Mouse (Mus musculus): Measurements from ENCODE around the gene Mtmr4. TPM values are rescaled to one million over a fixed set of nuclear protein-coding genes. Genes with fewer than 3 reads are reported as not detected.

Gene Mtmr4
- polyA plus RNA-seq, 1 experiment from 2014 or later, result 9.4 TPM

GRCm38 (mm10) chr11:87573751-87574150, 18.2 kb upstream of the Mtmr4 start:
- Histone ChIP-seq H3K27ac (replicated peaks) (no peak overlapping the region), H3K4me2 (replicated peaks; ENCODE audit: low read depth) (no peak overlapping the region), H3K36me3 (ENCODE audit: control insufficient read depth, insufficient read depth, low read length) (no peaks in the 10 kb centered on the region), H3K4me1 (replicated peaks; ENCODE audit: control insufficient read depth, insufficient read depth) (peaks cover 3% of the 10 kb centered on the region; the same call in 1 of the 2 replicates), H3K9me3 (ENCODE audit: control insufficient read depth, low read length) (no peaks in the 10 kb centered on the region), H3K27me3 (ENCODE audit: control insufficient read depth, insufficient read depth, low read length) (no peaks in the 10 kb centered on the region), H3K9ac (ENCODE audit: low read length) (no peak overlapping the region), H3K4me3 (ENCODE audit: low read depth, low read length) (no peak overlapping the region)
- DNase-seq (ENCODE audit: low spot score) (no peak), ATAC-seq (ENCODE audit: low FRiP score, low TSS enrichment) (no peak)
- 74% methylated on average over 7 of the region's 7 CpGs for WGBS
- TF ChIP-seq CTCF (IDR thresholded peaks at IDR 0.05; ENCODE audit: low read depth) (no peak), EP300 (optimal IDR thresholded peaks at IDR 0.05) (no peak)

GRCm38 (mm10) chr11:87574520-87575180, 17.3 kb upstream of the Mtmr4 start:
- WGBS, result 54% methylated on average over 21 of the region's 21 CpGs
- H3K4me2 ChIP-seq (replicated peaks; ENCODE audit: low read depth), result no peak overlapping the region
- no peak overlapping the region for H3K27ac ChIP-seq (replicated peaks)
- ATAC-seq (ENCODE audit: low FRiP score, low TSS enrichment), result no peak
- H3K9ac ChIP-seq (ENCODE audit: low read length), result no peak overlapping the region
- TF ChIP-seq CTCF (IDR thresholded peaks at IDR 0.05; ENCODE audit: low read depth) (no peak), EP300 (optimal IDR thresholded peaks at IDR 0.05) (no peak)
- DNase-seq (ENCODE audit: low spot score), result no peak
- peaks cover 3% of the 10 kb centered on the region; the same call in 1 of the 2 replicates for H3K4me1 ChIP-seq (replicated peaks; ENCODE audit: control insufficient read depth, insufficient read depth)
- H3K9me3 ChIP-seq (ENCODE audit: control insufficient read depth, low read length), result no peaks in the 10 kb centered on the region
- H3K36me3 ChIP-seq (ENCODE audit: control insufficient read depth, insufficient read depth, low read length), result no peaks in the 10 kb centered on the region
- no peaks in the 10 kb centered on the region for H3K27me3 ChIP-seq (ENCODE audit: control insufficient read depth, insufficient read depth, low read length)
- H3K4me3 ChIP-seq (ENCODE audit: low read depth, low read length), result no peak overlapping the region

DNA sequence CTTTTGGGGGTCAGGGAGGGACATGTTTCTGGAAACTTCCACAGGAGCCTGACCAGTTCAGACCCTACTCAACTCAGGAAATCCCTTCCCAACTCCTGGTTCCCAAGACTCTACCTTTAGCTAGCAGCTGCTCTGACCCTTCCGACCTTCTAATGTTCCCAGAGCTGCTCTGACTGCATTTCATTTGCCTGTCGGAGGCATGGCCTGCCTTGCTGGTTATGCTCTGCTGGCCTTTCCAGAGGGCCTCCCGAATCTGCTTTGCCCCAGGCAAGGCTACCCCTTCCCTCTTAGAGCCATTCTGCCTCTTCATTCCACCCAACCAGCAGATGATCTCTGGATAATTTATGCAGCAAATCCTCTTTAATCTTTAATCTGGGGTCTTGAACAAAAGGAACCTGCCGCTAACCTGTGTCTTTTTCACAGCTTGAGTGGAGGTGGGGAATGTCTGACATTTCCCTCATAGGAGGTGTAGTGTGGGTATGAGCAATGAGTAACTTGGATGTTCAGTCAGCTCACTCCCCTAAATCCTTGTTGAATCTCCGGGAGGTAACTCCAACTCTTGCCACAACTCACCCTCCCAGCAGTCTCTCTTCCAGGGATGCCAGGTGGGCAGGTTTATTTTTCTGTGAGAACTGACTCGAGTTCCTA, 14.2 kb upstream of the Mtmr4 start:
- no peak for TF ChIP-seq EP300 (optimal IDR thresholded peaks at IDR 0.05)
- no peak for TF ChIP-seq CTCF (IDR thresholded peaks at IDR 0.05; ENCODE audit: low read depth)
- Histone ChIP-seq H3K9ac (ENCODE audit: low read length) (peak overlapping the region; percentile 59), H3K36me3 (ENCODE audit: control insufficient read depth, insufficient read depth, low read length) (no peaks in the 10 kb centered on the region), H3K4me3 (ENCODE audit: low read depth, low read length) (peak overlapping the region; percentile 47), H3K9me3 (ENCODE audit: control insufficient read depth, low read length) (no peaks in the 10 kb centered on the region), H3K27me3 (ENCODE audit: control insufficient read depth, insufficient read depth, low read length) (no peaks in the 10 kb centered on the region), H3K4me1 (replicated peaks; ENCODE audit: control insufficient read depth, insufficient read depth) (peaks cover 3% of the 10 kb centered on the region; the same call in 1 of the 2 replicates), H3K27ac (replicated peaks) (no peak overlapping the region), H3K4me2 (replicated peaks; ENCODE audit: low read depth) (peak overlapping the region; percentile 75)
- ATAC-seq (ENCODE audit: low FRiP score, low TSS enrichment) (no peak), DNase-seq (ENCODE audit: low spot score) (no peak)
- 33% methylated on average over 6 of the region's 6 CpGs for WGBS

DNA sequence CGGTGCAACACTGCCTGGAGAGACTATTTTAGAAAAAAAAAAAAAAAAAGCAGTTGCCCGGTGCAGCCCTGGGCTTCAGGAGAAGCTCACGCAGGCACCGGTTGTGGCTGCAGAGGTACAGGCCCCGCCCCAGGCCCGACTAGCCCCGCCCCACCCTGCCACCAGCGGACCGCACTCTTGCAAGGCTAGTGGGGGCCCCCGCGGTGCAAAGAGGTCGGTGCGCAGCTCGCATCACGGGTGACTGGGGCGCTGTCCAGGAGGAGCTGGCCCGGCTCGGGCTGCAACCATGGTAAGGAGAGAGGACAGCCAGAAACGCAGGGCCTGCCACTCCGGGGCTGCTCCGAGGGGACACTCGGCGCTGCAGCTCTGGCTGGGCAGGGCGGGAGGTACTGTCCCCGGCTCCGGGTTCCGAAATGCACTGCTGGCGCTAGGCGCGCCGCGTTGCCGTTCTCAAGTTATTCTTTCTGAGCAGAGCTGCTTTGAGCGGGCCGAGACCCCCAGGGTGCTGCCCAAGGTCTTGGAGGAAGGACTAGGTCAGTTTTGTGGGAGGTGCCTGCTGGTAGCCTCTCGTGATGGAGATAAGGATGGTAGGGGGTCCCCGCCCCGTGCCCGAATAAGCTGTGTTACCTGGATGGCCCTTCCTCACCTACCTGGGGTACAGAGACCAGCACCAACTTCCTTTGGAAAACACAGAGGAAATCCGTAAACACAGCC, 13.6 kb upstream of the Mtmr4 start:
- no peaks in the 10 kb centered on the region for H3K27me3 ChIP-seq (ENCODE audit: control insufficient read depth, insufficient read depth, low read length)
- peaks cover 3% of the 10 kb centered on the region; the same call in 1 of the 2 replicates for H3K4me1 ChIP-seq (replicated peaks; ENCODE audit: control insufficient read depth, insufficient read depth)
- peak overlapping the region; percentile 75 for H3K4me2 ChIP-seq (replicated peaks; ENCODE audit: low read depth)
- ATAC-seq (ENCODE audit: low FRiP score, low TSS enrichment), result peak; percentile 71
- H3K9ac ChIP-seq (ENCODE audit: low read length), result peak overlapping the region; percentile 59
- WGBS, result 2% methylated on average over 39 of the region's 40 CpGs
- peak overlapping the region; percentile 47 for H3K4me3 ChIP-seq (ENCODE audit: low read depth, low read length)
- TF ChIP-seq EP300 (optimal IDR thresholded peaks at IDR 0.05) (no peak), CTCF (IDR thresholded peaks at IDR 0.05; ENCODE audit: low read depth) (no peak; the same call in 1 of the 2 replicates)
- peak overlapping the region; percentile 82 for H3K27ac ChIP-seq (replicated peaks)
- H3K36me3 ChIP-seq (ENCODE audit: control insufficient read depth, insufficient read depth, low read length), result no peaks in the 10 kb centered on the region
- peak; percentile 83 for DNase-seq (ENCODE audit: low spot score)
- H3K9me3 ChIP-seq (ENCODE audit: control insufficient read depth, low read length), result no peaks in the 10 kb centered on the region

- H3K4me2 ChIP-seq (replicated peaks; ENCODE audit: low read depth), result peak overlapping the region; percentile 75
- H3K36me3 ChIP-seq (ENCODE audit: control insufficient read depth, insufficient read depth, low read length), result no peaks in the 10 kb centered on the region
- no peak overlapping the region for H3K9ac ChIP-seq (ENCODE audit: low read length)
- DNase-seq (ENCODE audit: low spot score) (no peak), ATAC-seq (ENCODE audit: low FRiP score, low TSS enrichment) (no peak; the same call in 1 of the 2 replicates)
- H3K4me3 ChIP-seq (ENCODE audit: low read depth, low read length), result peak overlapping the region; percentile 47; the same call in 1 of the 2 replicates
- H3K27ac ChIP-seq (replicated peaks), result peak overlapping the region; percentile 82; the same call in 1 of the 2 replicates
- no peaks in the 10 kb centered on the region for H3K9me3 ChIP-seq (ENCODE audit: control insufficient read depth, low read length)
- no peak for TF ChIP-seq CTCF (IDR thresholded peaks at IDR 0.05; ENCODE audit: low read depth)
- TF ChIP-seq EP300 (optimal IDR thresholded peaks at IDR 0.05), result no peak
- 25% methylated on average over 9 of the region's 10 CpGs for WGBS
- H3K27me3 ChIP-seq (ENCODE audit: control insufficient read depth, insufficient read depth, low read length), result no peaks in the 10 kb centered on the region
- peaks cover 3% of the 10 kb centered on the region; the same call in 1 of the 2 replicates for H3K4me1 ChIP-seq (replicated peaks; ENCODE audit: control insufficient read depth, insufficient read depth)
These were observed 12.9 kb upstream of the Mtmr4 start for GRCm38 (mm10) chr11:87578963-87579601.

Data from stomach, postnatal 0 days (tissue).